Mouse (Mus musculus) neutrophil, adult 59 days (primary cell): ENCODE results near the gene Ube2cbp. TPM values are rescaled to one million over a fixed set of nuclear protein-coding genes. Genes with fewer than 3 reads are reported as not detected.

Experiments used
- total RNA-seq, 2 experiments: library from RNA; stranded (reverse); gene quantifications; 1 replicate in 1 of 2; 2 replicates in 1 of 2; pipeline ENCODE4 v1.2.4; 2023

Ube2cbp gene
- 1 to 10 TPM; 1.0 TPM for total RNA-seq

GRCm38 (mm10) chr9:86464151-86465105 is at the start of gene Ube2cbp:
TSS of gene Ube2cbp (minus strand) at chr9:86464950.

GRCm38 (mm10) chr9:86466990-86467870 is 2.5 kb upstream of the Ube2cbp start, which contains the start of gene Dop1a:
TSS of gene Dop1a (plus strand) at chr9:86467154.

Other genes with a start within 250 kb of the Ube2cbp start
- gene Dop1a, start 2.2 kb upstream of the Ube2cbp start, total RNA-seq = 10 to 100 TPM; 34.7 to 36.1 TPM
- 1 to 10 TPM; 5.3 to 6.2 TPM for gene Pgm3, start 106.9 kb upstream of the Ube2cbp start, total RNA-seq
- 1 to 10 TPM; 3.5 to 4.1 TPM for gene Rwdd2a, start 107.0 kb upstream of the Ube2cbp start, total RNA-seq
- under 1 TPM in 1 of 2 experiments, not detected in 1; 0.11 TPM for gene Me1, start 231.0 kb upstream of the Ube2cbp start, total RNA-seq